Mouse (Mus musculus) kidney, postnatal 0 days (tissue): Measurements from ENCODE around the gene Vsig10l. TPM values are rescaled to one million over a fixed set of nuclear protein-coding genes. Genes with fewer than 3 reads are reported as not detected.

Source experiments
- ATAC-seq: fragments of 200-750 bp; cut with Nextera tagmentation; replicated peaks from 2 replicates; pipeline ENCODE4 v1.8.0; 2017; ENCODE audit warnings: low read depth, moderate number of reproducible peaks, moderate TSS enrichment, moderate library complexity; ENCODE audit not compliant: low FRiP score
- DNase-seq: peaks from one replicate; pipeline ENCODE4 v3.0.0-alpha.2; 2016; ENCODE audit warnings: low spot score
- H3K27ac ChIP-seq: fragments of 300-500 bp; sonication (generic); 2 replicates; pipeline ENCODE4 v1.5.1; 2014; ENCODE audit warnings: mild to moderate bottlenecking
- H3K27me3 ChIP-seq: fragments of 300-500 bp; sonication (generic); 2 replicates; pipeline ENCODE4 v1.6.1; 2014; ENCODE audit warnings: low read length, mixed read lengths; ENCODE audit not compliant: insufficient read depth
- H3K36me3 ChIP-seq: fragments of 300-500 bp; sonication (generic); 2 replicates; pipeline ENCODE4 v1.6.1; 2014; ENCODE audit warnings: low read length, mixed read lengths; ENCODE audit not compliant: insufficient read depth
- H3K4me1 ChIP-seq: fragments of 300-500 bp; sonication (generic); replicated peaks from 2 replicates; pipeline ENCODE4 v1.6.1; 2014; ENCODE audit warnings: antibody characterized with exemption, low read length, mixed read lengths; ENCODE audit not compliant: insufficient read depth
- H3K4me2 ChIP-seq: fragments of 300-500 bp; sonication (generic); 2 replicates; pipeline ENCODE4 v1.6.1; 2014; ENCODE audit warnings: mild to moderate bottlenecking, low read length, moderate library complexity, mixed read lengths
- H3K4me3 ChIP-seq: fragments of 300-500 bp; sonication (generic); replicated peaks from 2 replicates; pipeline ENCODE4 v1.5.1; 2014; ENCODE audit warnings: low read depth, low read length
- H3K9ac ChIP-seq: fragments of 300-500 bp; sonication (generic); 2 replicates; pipeline ENCODE4 v1.6.1; 2014; ENCODE audit warnings: low read depth, low read length
- H3K9me3 ChIP-seq: fragments of 300-500 bp; sonication (generic); replicated peaks from 2 replicates; pipeline ENCODE4 v1.6.1; 2016; ENCODE audit warnings: low read length, inconsistent platforms, mixed read lengths
- CTCF ChIP-seq: IDR thresholded peaks from 2 replicates; pipeline ENCODE4 v1.5.1; 2016; ENCODE audit warnings: antibody characterized with exemption, low read depth, mild to moderate bottlenecking, moderate library complexity
- WGBS: fragments of 180-500 bp; shearing (Covaris S2); extraction: QIAGEN DNeasy Blood & Tissue Kit; methylation state at CpG from one replicate; pipeline ENCODE4 v1.1.7; 2014; 5-methylcytosine and 5-hydroxymethylcytosine counted together
- polyA plus RNA-seq: library from polyadenylated mRNA; unstranded; fragments of >200 nt; fragmentation: Nextera tagmentation; extraction: Ambion mirVana; gene quantifications from 2 replicates; pipeline ENCODE4 v1.2.1, GENCODE M21; 2015

Vsig10l gene
- polyA plus RNA-seq, 1 experiment from 2014 or later, result 6.7 TPM

DNA sequence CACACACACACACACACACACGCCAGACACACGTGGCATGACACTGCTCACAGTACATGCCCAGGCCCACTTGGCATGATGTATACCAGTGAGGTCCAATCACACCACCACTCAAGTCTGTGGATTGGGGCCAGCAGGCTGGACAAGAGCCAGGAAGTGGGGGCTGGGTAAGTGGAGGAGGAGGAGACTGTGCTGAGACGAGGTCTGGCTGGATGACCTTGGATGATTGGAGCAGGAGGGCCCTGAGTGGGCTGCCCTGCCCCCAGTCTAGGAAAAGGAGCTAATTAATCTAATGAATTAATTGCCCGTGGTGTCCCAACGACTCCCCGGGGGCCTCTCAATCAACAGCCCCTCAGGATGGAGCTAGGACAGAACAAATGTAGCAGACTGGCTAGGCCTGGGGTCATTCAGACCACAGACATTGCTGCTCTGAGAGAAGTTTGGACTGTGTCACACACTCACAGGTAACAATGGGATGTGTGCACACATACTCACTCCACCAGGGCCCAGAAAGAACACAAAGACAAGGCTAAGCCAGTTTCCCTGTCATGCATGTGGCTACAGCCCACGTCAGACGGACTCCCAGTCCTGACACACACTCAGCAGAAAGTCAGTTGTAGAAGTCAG is 19.3 kb downstream of the Vsig10l start:
- 32% methylated on average over 8 of the region's 8 CpGs for WGBS
- TF ChIP-seq CTCF, result no peak
- H3K27me3 ChIP-seq, result no peaks in the 10 kb centered on the region
- no peak overlapping the region for H3K4me3 ChIP-seq
- no peak overlapping the region for H3K9ac ChIP-seq
- H3K4me1 ChIP-seq, result no peaks in the 10 kb centered on the region
- DNase-seq (peak; percentile 27), ATAC-seq (no peak)
- H3K4me2 ChIP-seq, result no peak overlapping the region
- no peak overlapping the region for H3K27ac ChIP-seq
- H3K9me3 ChIP-seq, result no peaks in the 10 kb centered on the region
- no peaks in the 10 kb centered on the region for H3K36me3 ChIP-seq

DNA sequence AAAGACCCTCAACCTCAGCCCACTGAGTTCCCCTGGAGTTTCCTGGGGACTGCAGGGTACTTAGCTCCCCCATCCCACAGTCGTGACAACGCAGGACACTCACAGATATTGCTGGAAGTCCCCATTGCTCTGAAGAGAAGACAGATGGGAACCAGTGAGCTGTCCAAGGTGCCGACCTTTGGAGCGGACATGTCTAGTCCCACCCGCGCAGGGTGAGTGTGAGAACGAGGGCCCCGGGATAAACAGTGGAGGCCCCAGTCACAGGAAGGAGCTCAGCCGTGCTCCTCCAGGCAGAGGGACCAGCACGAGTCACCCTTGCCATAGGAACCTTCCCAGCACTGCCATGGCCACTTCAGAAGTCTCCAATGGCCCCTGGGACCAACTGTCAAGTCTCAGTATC is 20.3 kb downstream of the Vsig10l start:
- Histone ChIP-seq H3K27me3 (no peaks in the 10 kb centered on the region), H3K4me3 (no peak overlapping the region), H3K9ac (no peak overlapping the region), H3K27ac (no peak overlapping the region), H3K4me2 (no peak overlapping the region), H3K36me3 (no peaks in the 10 kb centered on the region), H3K9me3 (no peaks in the 10 kb centered on the region), H3K4me1 (no peaks in the 10 kb centered on the region)
- ATAC-seq (no peak), DNase-seq (peak; percentile 42)
- 7% methylated on average over 10 of the region's 10 CpGs for WGBS
- no peak for TF ChIP-seq CTCF

DNA sequence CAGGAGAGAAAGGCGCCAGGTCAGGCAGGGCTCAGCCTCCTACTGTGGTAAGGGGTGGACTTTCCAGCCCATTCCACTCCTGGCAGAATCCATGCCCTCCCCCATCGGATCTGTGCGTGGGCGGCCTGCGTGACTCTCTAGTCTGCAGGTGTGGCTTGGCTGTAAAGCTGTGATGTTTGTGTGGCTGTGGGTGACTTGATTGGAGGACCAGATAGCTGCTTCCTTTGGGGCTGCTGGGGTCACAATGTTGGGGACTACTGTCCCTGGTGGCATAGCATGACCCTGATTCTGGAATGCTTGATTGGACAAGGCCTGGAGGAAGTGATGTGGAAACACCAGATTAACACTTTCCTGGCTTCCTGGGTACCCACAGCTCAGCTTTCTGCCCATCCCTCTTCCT is 25.7 kb downstream of the Vsig10l start:
- WGBS, result 24% methylated on average over 5 of the region's 5 CpGs
- H3K9ac ChIP-seq, result no peak overlapping the region
- no peaks in the 10 kb centered on the region for H3K27me3 ChIP-seq
- TF ChIP-seq CTCF, result no peak
- H3K4me2 ChIP-seq, result no peak overlapping the region
- no peaks in the 10 kb centered on the region for H3K9me3 ChIP-seq
- H3K27ac ChIP-seq, result no peak overlapping the region
- no peaks in the 10 kb centered on the region for H3K4me1 ChIP-seq
- H3K36me3 ChIP-seq, result no peaks in the 10 kb centered on the region
- ATAC-seq (no peak), DNase-seq (no peak)
- H3K4me3 ChIP-seq, result no peak overlapping the region

DNA sequence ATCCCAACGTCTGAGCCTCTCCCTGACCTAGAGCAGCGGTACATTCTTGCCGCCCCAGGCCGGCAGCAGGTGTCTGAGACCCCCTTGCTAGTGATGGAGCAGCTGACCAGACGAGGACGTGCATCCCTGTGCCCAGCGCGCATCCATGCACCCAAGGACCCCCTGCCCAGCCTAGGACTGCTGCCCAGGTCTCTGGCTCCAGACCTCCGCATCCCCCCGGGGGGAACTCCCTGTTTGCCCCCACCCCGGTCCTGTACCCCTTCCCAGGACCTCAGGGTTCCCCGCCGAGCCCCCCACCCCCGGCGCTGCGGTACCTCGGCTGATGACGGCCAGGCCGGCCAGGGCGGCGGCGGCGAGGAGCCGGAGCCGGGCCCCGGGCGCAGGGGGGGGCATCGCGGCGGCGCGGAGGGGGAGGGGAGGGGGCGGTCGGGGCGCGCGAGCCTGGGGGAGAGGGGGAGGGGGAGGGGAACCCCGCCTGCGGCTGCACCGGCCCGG is 26.7 kb downstream of the Vsig10l start, which contains the start of gene Iglon5:
TSS of gene Iglon5 (minus strand) at position 445 of the 495 bp plus-strand sequence.
- peak within 1 kb of the TSS; percentile 54; the same call in 1 of the 2 replicates for H3K9ac ChIP-seq
- no peaks in the 10 kb centered on the region for H3K36me3 ChIP-seq
- H3K9me3 ChIP-seq, result no peaks in the 10 kb centered on the region
- peak within 1 kb of the TSS; percentile 37 for H3K4me3 ChIP-seq
- DNase-seq (no peak), ATAC-seq (no peak; the same call in 1 of the 2 replicates)
- peak within 1 kb of the TSS; percentile 70 for H3K4me2 ChIP-seq
- H3K27me3 ChIP-seq, result no peaks in the 10 kb centered on the region
- H3K27ac ChIP-seq, result no peak within 1 kb of the TSS
- WGBS, result 2% methylated on average over 11 of the region's 41 CpGs
- no peak for TF ChIP-seq CTCF
- no peaks in the 10 kb centered on the region for H3K4me1 ChIP-seq

DNA sequence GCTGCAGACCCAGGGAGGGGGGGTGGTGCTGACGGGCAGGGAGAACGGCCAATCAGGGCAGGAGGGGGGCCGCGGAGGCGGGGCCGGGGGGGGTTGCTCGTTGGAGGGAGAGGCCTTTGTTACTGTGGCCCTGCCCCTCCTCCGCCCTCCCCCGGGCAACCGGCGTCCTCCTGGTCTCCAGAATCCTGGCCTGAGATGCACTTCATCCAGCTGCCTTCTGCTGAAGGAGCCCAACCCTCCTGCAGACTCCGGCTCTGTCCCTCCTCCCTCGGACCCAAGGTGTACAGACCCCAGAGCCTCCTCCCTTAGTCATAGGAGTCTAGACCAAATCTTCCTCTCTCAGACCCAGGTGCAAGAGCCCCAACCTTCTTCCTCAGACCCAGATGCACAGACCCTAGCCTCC is 27.2 kb downstream of the Vsig10l start:
- no peaks in the 10 kb centered on the region for H3K4me1 ChIP-seq
- peak; percentile 61 for ATAC-seq
- DNase-seq, result peak; percentile 44
- H3K4me2 ChIP-seq, result peak overlapping the region; percentile 70
- peak overlapping the region; percentile 37 for H3K4me3 ChIP-seq
- H3K9ac ChIP-seq, result 0 out of 2 replicates have a peak overlapping the region, but pooled peaks have one; percentile 54
- no peak overlapping the region for H3K27ac ChIP-seq
- no peaks in the 10 kb centered on the region for H3K36me3 ChIP-seq
- H3K27me3 ChIP-seq, result no peaks in the 10 kb centered on the region
- TF ChIP-seq CTCF, result no peak
- 0% methylated on average over 5 of the region's 13 CpGs for WGBS
- H3K9me3 ChIP-seq, result no peaks in the 10 kb centered on the region

DNA sequence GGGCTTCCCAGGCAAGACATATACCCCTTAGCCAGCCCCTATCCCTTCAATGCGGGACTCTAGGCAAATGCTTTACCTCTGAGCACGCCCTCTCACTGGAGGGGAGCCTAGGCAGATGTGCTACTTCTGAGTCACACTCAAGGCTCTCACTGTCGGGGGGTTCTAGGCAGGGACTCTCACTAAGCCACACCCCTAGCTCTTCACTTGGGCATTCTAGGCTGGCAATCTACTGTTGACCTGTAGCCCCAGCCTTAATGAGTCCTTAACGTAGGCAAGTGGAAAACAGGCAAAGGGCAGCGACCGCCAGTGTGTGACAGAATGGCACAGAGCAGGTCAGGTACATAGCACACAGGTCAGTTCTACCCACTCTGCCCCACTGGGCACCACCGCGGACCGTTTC is 27.9 kb downstream of the Vsig10l start:
- Histone ChIP-seq H3K4me2 (no peak overlapping the region), H3K4me1 (no peaks in the 10 kb centered on the region), H3K36me3 (no peaks in the 10 kb centered on the region), H3K9me3 (no peaks in the 10 kb centered on the region), H3K27me3 (no peaks in the 10 kb centered on the region), H3K4me3 (no peak overlapping the region), H3K9ac (no peak overlapping the region), H3K27ac (no peak overlapping the region)
- no peak for DNase-seq
- WGBS, result 53% methylated on average over 9 of the region's 9 CpGs
- no peak for TF ChIP-seq CTCF
- no peak for ATAC-seq
